Mouse (Mus musculus) C2C12 (cell line): ENCODE results near the gene Foxo1. TPM values are rescaled to one million over a fixed set of nuclear protein-coding genes. Genes with fewer than 3 reads are reported as not detected.
A peak's percentile ranks its signal among the peaks of the same experiment; 100 is the strongest.

Experiments used
- H3K27me3 ChIP-seq: one replicate; pipeline ENCODE4 v1.6.1; 2011; ENCODE audit not compliant: control insufficient read depth, insufficient read depth, insufficient read length
- H3K36me3 ChIP-seq: one replicate; pipeline ENCODE4 v1.6.1; 2011; ENCODE audit not compliant: control insufficient read depth, insufficient read depth
- H3K4me3 ChIP-seq: one replicate; pipeline ENCODE4 v1.5.1; 2011; ENCODE audit warnings: mild to moderate bottlenecking, control low read depth; ENCODE audit not compliant: poor library complexity, insufficient read depth, severe bottlenecking
- H3K79me2 ChIP-seq: one replicate; pipeline ENCODE4 v1.6.1; 2011; ENCODE audit not compliant: control insufficient read depth, insufficient read depth
- H3K79me3 ChIP-seq: one replicate; pipeline ENCODE4 v1.6.1; 2011; ENCODE audit warnings: low read depth, control low read depth
- H3ac ChIP-seq: one replicate; pipeline ENCODE3; 2011; ENCODE audit warnings: low read depth; ENCODE audit not compliant: control insufficient read depth, insufficient read length
- CEBPB ChIP-seq: IDR thresholded peaks from one replicate; pipeline ENCODE4 v1.6.1; 2011; ENCODE audit warnings: low read depth, mild to moderate bottlenecking, control low read depth, moderate library complexity
- CTCF ChIP-seq: IDR thresholded peaks from one replicate; pipeline ENCODE4 v1.5.1; 2011; ENCODE audit not compliant: control insufficient read depth, insufficient read depth, insufficient read length
- FOSL1 ChIP-seq: IDR thresholded peaks from one replicate; pipeline ENCODE4 v1.8.0; 2011; ENCODE audit warnings: mild to moderate bottlenecking, low read length; ENCODE audit not compliant: poor library complexity, insufficient read depth, severe bottlenecking
- MAX ChIP-seq: IDR thresholded peaks from one replicate; pipeline ENCODE4 v1.6.1; 2011; ENCODE audit warnings: mild to moderate bottlenecking, control low read depth
- MYOD1 ChIP-seq: IDR thresholded peaks from one replicate; pipeline ENCODE4 v1.6.1; 2011; ENCODE audit warnings: low read depth; ENCODE audit not compliant: control insufficient read depth, insufficient read length
- MYOG ChIP-seq: IDR thresholded peaks from one replicate; pipeline ENCODE4 v1.6.1; 2011; ENCODE audit not compliant: control insufficient read depth, insufficient read length; ENCODE audit errors: extremely low read depth
- USF1 ChIP-seq: IDR thresholded peaks from one replicate; pipeline ENCODE4 v1.6.1; 2011; ENCODE audit warnings: low read depth, mild to moderate bottlenecking, control low read depth, moderate library complexity
- polyA plus RNA-seq: library from polyadenylated mRNA; unstranded; fragments of >200 nt; fragmentation: generic; extraction: Trizol; gene quantifications from one replicate; pipeline ENCODE4 v1.2.1, GENCODE M21; 2012; ENCODE audit warnings: missing spikeins

Gene Foxo1
- polyA plus RNA-seq, 1 experiment = 5.9 TPM

- H3ac ChIP-seq = no peak overlapping the region
- no peak overlapping the region for H3K4me3 ChIP-seq
- H3K36me3 ChIP-seq = no peaks in the 10 kb centered on the region
- H3K79me3 ChIP-seq = peaks cover 7% of the 10 kb centered on the region
- no peak for TF ChIP-seq MAX
- H3K79me2 ChIP-seq = peaks cover 32% of the 10 kb centered on the region
- no peaks in the 10 kb centered on the region for H3K27me3 ChIP-seq
Measured at GRCm38 (mm10) chr3:52266606-52267160, 1.5 kb upstream of the Foxo1 start.

- TF ChIP-seq MYOD1 (no peak), MYOG (no peak), MAX (no peak), CEBPB (no peak), USF1 (no peak), CTCF (no peak), FOSL1 (no peak)
- Histone ChIP-seq H3K27me3 (no peaks in the 10 kb centered on the region), H3K4me3 (peak overlapping the region; percentile 55)
Measured at GRCm38 (mm10) chr3:52267293-52267651, 864 bp upstream of the Foxo1 start.

GRCm38 (mm10) chr3:52268487-52268736 is 276 bp downstream of the Foxo1 start:
- peak overlapping the region; percentile 79 for H3ac ChIP-seq
- H3K79me2 ChIP-seq = peaks cover 48% of the 10 kb centered on the region
- no peaks in the 10 kb centered on the region for H3K36me3 ChIP-seq
- H3K27me3 ChIP-seq = no peaks in the 10 kb centered on the region
- TF ChIP-seq MAX (no peak), MYOD1 (no peak), MYOG (no peak), CTCF (no peak), CEBPB (no peak)
- H3K4me3 ChIP-seq = peak overlapping the region; percentile 55
- peaks cover 9% of the 10 kb centered on the region for H3K79me3 ChIP-seq

More at GRCm38 (mm10) chr3:52267293-52267651, 864 bp upstream of the Foxo1 start:
- Histone ChIP-seq H3ac (peak overlapping the region; percentile 81), H3K79me3 (peaks cover 7% of the 10 kb centered on the region), H3K36me3 (no peaks in the 10 kb centered on the region), H3K79me2 (peaks cover 38% of the 10 kb centered on the region)

- Histone ChIP-seq H3K79me3 (peaks cover 9% of the 10 kb centered on the region), H3K36me3 (no peaks in the 10 kb centered on the region), H3K79me2 (peaks cover 53% of the 10 kb centered on the region), H3K27me3 (no peaks in the 10 kb centered on the region), H3ac (peak overlapping the region; percentile 79), H3K4me3 (peak overlapping the region; percentile 55)
- TF ChIP-seq MYOG (no peak), FOSL1 (no peak), CTCF (no peak), USF1 (no peak), MYOD1 (no peak), CEBPB (no peak), MAX (no peak)
Measured at GRCm38 (mm10) chr3:52268737-52269513, 789 bp downstream of the Foxo1 start.

- Histone ChIP-seq H3K4me3 (peak overlapping the region; percentile 55), H3K27me3 (no peaks in the 10 kb centered on the region), H3ac (peak overlapping the region; percentile 79), H3K79me3 (peaks cover 9% of the 10 kb centered on the region), H3K36me3 (no peaks in the 10 kb centered on the region), H3K79me2 (peaks cover 61% of the 10 kb centered on the region)
- no peak for TF ChIP-seq FOSL1
- TF ChIP-seq CEBPB = no peak
- TF ChIP-seq MAX = no peak
- no peak for TF ChIP-seq CTCF
- no peak for TF ChIP-seq MYOD1
- no peak for TF ChIP-seq USF1
Measured at GRCm38 (mm10) chr3:52269514-52270351, 1.6 kb downstream of the Foxo1 start.

- Histone ChIP-seq H3K36me3 (no peaks in the 10 kb centered on the region), H3K27me3 (no peaks in the 10 kb centered on the region), H3K4me3 (peak overlapping the region; percentile 55), H3K79me3 (peaks cover 14% of the 10 kb centered on the region), H3K79me2 (peaks cover 69% of the 10 kb centered on the region), H3ac (no peak overlapping the region)
- no peak for TF ChIP-seq MYOD1
- no peak for TF ChIP-seq CEBPB
- no peak for TF ChIP-seq FOSL1
- TF ChIP-seq MAX = no peak
- TF ChIP-seq CTCF = no peak
Measured at GRCm38 (mm10) chr3:52270511-52270910, 2.4 kb downstream of the Foxo1 start.
